Mouse (Mus musculus) mouse trophoblast stem cell (cell line): ENCODE results near the gene Irf4.

Experiments used
- in situ Hi-C, 2 experiments: fragments of 300-500 bp; cut with MseI, MboI; formaldehyde crosslinking; loops; 2 replicates in 1 of 2; 3 replicates in 1 of 2; pipeline ENCODE4 v1.15.1; 2025

Gene Irf4

GRCm38 (mm10) chr13:30762224-30762623 lies 13.2 kb downstream of the Irf4 start:
- in situ Hi-C loops = no loop called here

- in situ Hi-C loops = no loop called here
These were observed 15.2 kb downstream of the Irf4 start for GRCm38 (mm10) chr13:30764014-30764740.

GRCm38 (mm10) chr13:30765906-30766305 lies 16.9 kb downstream of the Irf4 start:
- in situ Hi-C loops = no loop called here

- in situ Hi-C loops = no loop called here
These were observed 17.8 kb downstream of the Irf4 start for GRCm38 (mm10) chr13:30766636-30767476.

- in situ Hi-C loops = no loop called here
These were observed 18.6 kb downstream of the Irf4 start for GRCm38 (mm10) chr13:30767477-30768127.

- in situ Hi-C loops = no loop called here
These were observed 27.0 kb downstream of the Irf4 start for GRCm38 (mm10) chr13:30776021-30776420.

- in situ Hi-C loops = no loop called here
These were observed 28.7 kb downstream of the Irf4 start for GRCm38 (mm10) chr13:30777678-30778179.

- in situ Hi-C loops = no loop called here
These were observed 32.9 kb downstream of the Irf4 start for GRCm38 (mm10) chr13:30781905-30782304.

GRCm38 (mm10) chr13:30782419-30782818 lies 33.4 kb downstream of the Irf4 start:
- in situ Hi-C loops = no loop called here

GRCm38 (mm10) chr13:30785423-30786040 lies 36.5 kb downstream of the Irf4 start:
- in situ Hi-C loops = no loop called here

- in situ Hi-C loops = no loop called here
These were observed 37.4 kb downstream of the Irf4 start for GRCm38 (mm10) chr13:30786235-30787035.

- in situ Hi-C loops = no loop called here
These were observed 38.0 kb downstream of the Irf4 start for GRCm38 (mm10) chr13:30787036-30787320.

GRCm38 (mm10) chr13:30787556-30787955 lies 38.5 kb downstream of the Irf4 start:
- in situ Hi-C loops = no loop called here

GRCm38 (mm10) chr13:30787960-30788359 lies 38.9 kb downstream of the Irf4 start:
- in situ Hi-C loops = no loop called here

- in situ Hi-C loops = no loop called here
These were observed 39.4 kb downstream of the Irf4 start for GRCm38 (mm10) chr13:30788421-30788820.

- in situ Hi-C loops = no loop called here
These were observed 41.0 kb downstream of the Irf4 start for GRCm38 (mm10) chr13:30790016-30790415.

GRCm38 (mm10) chr13:30792308-30792707 lies 43.3 kb downstream of the Irf4 start:
- in situ Hi-C loops = no loop called here

GRCm38 (mm10) chr13:30792741-30793140 lies 43.7 kb downstream of the Irf4 start:
- in situ Hi-C loops = no loop called here

GRCm38 (mm10) chr13:30793196-30793595 lies 44.2 kb downstream of the Irf4 start:
- in situ Hi-C loops = no loop called here

- in situ Hi-C loops = no loop called here
These were observed 44.6 kb downstream of the Irf4 start for GRCm38 (mm10) chr13:30793616-30794015.

- in situ Hi-C loops = no loop called here
These were observed 46.9 kb downstream of the Irf4 start for GRCm38 (mm10) chr13:30795960-30796359.
